Mouse (Mus musculus): ENCODE measurements around the gene Plce1.

The Plce1 gene

GRCm38 (mm10) chr19:38721808-38722207 is 240.9 kb downstream of the Plce1 start:
- no peak for DNase-seq (ENCODE audit: low read depth, low spot score)

- DNase-seq (ENCODE audit: low read depth, low spot score): no peak
Observed at GRCm38 (mm10) chr19:38722982-38723381, 242.1 kb downstream of the Plce1 start.

GRCm38 (mm10) chr19:38723969-38724368 is 243.1 kb downstream of the Plce1 start:
- peak; percentile 52 for DNase-seq (ENCODE audit: low read depth, low spot score)

DNA sequence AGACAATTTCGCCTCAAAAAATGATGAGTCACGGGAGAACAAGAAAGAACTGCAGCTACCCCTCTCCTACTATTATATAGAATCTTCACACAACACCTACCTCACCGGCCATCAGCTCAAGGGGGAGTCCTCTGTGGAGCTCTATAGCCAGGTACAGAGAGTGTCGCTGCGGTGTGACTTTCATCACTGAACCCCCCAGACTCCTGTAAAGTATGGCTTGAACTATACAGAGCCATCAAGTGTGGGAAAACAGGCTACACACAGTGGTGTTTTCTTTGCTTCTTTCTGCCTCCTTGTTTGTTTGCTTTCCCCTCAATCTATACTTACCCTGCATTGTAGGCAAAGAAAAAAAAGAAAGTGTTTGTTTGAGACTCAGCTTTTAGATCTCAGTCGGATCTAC is 247.9 kb downstream of the Plce1 start:
- no peak for DNase-seq (ENCODE audit: low read depth, low spot score)

DNA sequence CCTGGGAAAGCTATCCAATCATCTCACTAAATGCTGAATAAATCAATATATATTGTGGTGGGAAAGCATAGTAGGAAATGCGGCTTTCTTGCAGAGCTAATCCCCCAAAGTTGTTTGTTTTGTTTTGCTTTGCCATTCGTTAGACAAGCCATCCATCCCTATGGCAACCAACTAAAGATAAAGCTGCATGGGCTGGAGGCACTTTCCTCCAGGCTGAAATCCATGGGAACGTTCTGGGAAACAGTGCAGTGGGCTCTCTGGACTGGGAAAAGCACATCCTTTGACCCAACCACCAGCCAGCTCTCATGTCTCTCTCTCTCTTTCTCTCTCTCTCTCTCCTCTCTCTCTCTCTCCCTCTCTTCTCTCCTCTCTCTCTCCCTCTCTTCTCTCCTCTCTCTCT is 248.4 kb downstream of the Plce1 start:
- DNase-seq (ENCODE audit: low read depth, low spot score): no peak

DNA sequence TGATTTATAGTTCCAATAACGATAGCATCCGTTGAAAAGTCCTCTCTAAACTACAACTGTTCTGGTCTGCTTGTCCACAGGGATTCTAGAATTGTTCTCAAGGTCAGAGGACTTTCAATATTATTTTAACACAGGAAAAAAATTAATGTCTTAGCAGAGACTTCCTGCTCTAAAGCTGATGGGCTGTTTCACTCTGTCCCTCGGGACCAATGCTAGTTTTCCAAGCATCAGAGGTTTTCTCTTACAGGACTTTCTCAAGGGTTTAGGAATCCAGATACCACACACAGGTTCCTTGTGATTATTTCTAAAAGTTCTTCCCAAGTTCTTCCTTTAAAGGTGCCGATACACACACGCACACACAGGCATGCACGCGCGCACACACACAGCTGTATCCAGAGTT is 263.6 kb downstream of the Plce1 start:
- DNase-seq (ENCODE audit: low read depth, low spot score): peak; percentile 17

DNA sequence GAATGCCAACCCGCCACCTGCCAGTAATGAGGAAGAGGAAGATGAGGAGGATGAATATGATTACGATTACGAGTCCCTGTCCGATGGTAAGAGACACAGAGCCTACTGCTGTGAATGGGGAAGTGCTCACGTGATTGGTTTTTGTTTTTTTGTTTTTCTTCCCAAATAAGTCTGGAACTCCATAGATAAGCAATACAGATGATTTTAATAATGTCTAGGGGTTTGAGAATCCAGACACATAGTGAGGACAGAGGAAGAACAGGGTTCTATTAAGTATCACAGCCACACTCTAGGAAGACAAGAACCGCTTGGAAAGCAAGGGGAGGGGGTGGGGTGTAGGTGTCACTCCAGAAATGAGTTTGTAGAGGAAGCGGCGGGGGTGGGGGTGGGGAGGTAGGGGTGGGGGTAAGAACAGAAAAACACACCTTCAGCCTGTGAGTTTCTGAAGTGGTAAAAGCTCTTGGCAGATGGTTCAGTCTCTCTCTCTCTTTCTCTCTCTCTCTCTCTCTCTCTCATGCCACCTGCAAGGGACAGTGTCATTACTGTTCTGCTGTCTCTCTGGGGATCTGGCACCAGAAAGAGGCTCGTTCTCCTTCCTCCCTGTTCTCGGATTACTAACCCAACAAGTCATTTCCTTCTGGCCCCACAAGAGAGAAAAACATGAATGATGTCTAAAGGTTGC is 265.0 kb downstream of the Plce1 start:
- DNase-seq (ENCODE audit: low read depth, low spot score): no peak

DNA sequence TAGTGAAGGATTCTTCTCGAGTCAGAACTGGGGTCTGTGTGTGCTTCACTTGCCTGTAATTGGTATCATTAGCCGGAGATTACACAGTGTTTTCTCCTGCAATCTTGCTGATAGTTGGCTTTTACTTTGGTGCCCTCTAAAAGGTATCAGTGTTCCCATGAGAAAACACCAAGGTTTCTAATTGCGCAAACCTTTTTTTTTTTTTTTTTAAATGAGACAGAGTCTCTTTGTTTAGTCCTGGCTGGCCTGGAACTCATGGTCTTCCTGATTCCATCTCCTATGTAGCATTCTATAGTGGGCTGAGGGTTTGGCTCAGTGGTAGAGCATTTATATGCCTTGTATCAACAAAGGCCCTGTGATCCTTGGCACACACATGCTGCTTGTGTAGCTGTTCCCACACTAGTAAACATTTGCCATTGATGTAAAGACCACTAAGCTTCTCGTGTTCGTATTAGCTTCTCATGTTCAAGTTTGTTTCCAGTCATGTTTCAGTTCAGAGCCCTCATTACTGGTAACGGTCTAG is 265.6 kb downstream of the Plce1 start:
- no peak for DNase-seq (ENCODE audit: low read depth, low spot score)

DNA sequence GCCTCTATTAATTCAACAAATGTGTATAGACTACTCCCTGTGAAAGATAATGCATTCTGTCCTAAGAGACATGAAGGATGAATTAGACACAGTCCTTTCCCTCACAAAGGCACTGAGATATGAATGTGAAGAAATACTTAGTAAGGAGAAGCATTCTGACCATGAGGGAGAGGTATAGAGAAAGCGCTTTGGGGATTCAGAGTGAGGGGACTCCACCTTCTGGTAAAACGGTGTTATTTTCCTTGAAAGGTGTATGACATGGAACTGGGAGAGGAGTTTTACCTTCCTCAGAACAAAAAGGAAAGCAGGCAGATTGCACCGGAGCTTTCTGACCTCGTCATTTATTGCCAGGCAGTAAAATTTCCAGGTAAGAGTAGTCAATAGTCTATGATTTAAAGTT is 269.3 kb downstream of the Plce1 start:
- no peak for DNase-seq (ENCODE audit: low read depth, low spot score)

- DNase-seq (ENCODE audit: low read depth, low spot score): no peak
Observed at GRCm38 (mm10) chr19:38757161-38757560, 276.3 kb downstream of the Plce1 start.

DNA sequence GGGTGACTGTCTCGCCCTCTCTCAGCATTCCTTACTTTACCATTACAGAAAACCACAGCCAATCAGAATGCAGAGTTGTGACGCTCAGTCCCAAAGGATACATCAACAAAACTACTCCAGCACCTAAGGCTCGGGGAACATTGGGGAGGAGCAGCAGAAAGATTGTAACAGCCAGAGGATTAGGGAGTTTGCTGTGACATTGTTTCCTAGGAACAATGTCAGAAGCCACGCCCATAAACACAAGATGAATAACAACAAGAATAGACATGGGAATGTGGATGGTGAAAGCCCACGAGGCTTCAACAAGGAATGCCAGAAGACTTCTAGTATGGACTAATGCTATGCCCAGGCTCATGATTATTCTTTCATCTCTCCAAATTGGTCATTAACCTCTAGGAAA is 277.1 kb downstream of the Plce1 start:
- DNase-seq (ENCODE audit: low read depth, low spot score): no peak

GRCm38 (mm10) chr19:38758685-38759472 is 278.0 kb downstream of the Plce1 start:
- peak; percentile 39 for DNase-seq (ENCODE audit: low read depth, low spot score)

DNA sequence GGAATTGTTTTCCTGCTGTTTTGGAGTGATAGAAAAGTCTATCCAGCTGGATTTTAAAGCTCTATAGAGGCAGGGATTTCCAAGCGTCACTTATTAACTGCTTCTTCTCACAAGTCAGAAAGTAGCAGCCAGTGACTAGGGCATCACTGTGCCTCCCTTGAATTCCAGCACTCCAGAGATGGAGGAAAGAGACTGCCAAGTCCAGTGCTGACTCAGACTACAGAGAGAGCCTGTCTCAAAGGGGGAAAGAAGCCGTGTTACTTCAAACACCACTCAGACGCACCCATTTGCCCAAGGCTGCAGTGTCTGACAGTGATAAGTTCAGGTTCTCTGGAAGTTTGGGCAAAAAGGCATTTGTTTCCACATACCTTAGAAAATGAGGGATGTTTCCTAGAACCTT is 279.5 kb downstream of the Plce1 start:
- no peak for DNase-seq (ENCODE audit: low read depth, low spot score)

DNA sequence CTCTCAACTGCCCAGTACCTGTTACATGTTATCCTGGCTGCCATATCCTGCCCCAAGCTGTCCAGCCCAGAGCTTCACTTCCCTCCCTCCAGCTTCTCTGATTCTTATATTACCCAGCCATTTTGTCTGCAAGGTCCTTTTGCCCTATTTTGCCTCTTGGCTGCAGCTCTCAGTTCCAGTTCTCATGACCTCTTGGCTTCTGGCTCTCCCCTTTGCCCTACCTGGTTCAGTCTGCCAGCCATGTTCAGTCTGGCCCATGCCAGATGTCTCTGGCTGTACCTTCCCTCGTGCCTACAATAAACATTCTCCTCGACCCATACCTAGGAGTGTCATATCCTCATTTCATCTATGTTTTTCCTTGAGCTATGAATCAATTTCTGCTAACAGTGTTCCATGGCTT is 285.4 kb downstream of the Plce1 start:
- no peak for DNase-seq (ENCODE audit: low read depth, low spot score)

DNA sequence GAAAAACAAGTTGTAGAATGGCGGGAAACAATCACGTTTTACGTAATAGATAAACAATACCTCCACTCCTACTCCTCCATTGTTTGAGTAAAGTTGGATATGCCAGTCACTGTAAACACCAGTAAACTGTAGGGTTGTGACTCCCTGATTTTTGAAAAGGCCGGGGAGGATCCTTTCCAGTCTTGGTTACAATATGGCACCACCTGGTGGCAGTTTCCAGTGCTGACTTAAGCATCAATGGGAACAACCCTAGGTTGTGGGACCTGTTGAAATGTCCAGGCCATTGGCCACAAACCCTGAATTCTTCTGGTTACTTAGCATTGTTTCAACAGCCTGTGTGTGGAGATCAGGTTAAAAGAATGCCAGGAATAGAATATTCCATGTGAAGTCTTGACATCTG is 294.6 kb downstream of the Plce1 start:
- no peak for DNase-seq (ENCODE audit: low read depth, low spot score)

DNA sequence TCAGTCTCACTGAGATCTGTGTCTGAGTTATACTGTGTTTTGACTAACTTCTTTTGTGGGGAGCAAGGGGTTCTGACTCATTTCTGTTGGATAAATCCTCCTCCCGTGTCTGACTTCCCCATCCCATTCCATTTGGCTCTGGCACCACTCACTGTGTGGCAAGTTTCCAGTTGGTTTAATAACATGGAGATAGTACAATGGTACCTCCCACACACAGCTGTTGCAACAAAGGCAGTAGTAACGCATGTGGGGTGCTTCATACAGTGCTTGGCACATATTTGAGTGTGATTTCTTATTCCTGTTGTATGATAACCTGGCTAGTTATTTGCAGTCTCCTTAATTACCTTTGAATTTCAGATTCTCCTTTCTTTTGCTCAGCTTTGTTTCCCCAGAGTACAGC is 297.9 kb downstream of the Plce1 start:
- DNase-seq (ENCODE audit: low read depth, low spot score): no peak

DNA sequence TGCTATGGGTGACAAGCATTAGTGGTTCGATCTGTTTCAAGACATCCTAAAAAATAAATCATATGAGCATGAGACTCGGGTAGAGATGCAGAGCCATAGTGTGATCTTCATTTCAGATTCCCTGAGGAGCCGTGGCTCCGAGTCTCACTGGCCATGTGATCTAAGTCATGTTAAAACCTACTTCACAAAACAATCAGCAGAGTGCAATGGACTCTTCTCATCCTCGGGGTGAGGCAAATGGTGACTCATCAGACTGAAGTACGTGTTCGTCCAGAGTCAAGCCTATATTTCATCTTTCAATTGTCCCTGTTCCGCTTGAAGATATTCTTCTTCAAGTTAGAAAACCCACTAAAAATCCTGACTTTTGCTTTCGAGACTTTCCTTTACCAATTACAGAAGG is 302.6 kb downstream of the Plce1 start:
- no peak for DNase-seq (ENCODE audit: low read depth, low spot score)

- no peak for DNase-seq (ENCODE audit: low read depth, low spot score)
Observed at GRCm38 (mm10) chr19:38787756-38788155, 306.8 kb downstream of the Plce1 start.

- no peak for DNase-seq (ENCODE audit: low read depth, low spot score)
Observed at GRCm38 (mm10) chr19:38793563-38794045, 312.7 kb downstream of the Plce1 start.

GRCm38 (mm10) chr19:38796546-38796945 is 315.6 kb downstream of the Plce1 start:
- DNase-seq (ENCODE audit: low read depth, low spot score): peak; percentile 74

- no peak for DNase-seq (ENCODE audit: low read depth, low spot score)
Observed at GRCm38 (mm10) chr19:38798291-38798690, 317.4 kb downstream of the Plce1 start.

DNA sequence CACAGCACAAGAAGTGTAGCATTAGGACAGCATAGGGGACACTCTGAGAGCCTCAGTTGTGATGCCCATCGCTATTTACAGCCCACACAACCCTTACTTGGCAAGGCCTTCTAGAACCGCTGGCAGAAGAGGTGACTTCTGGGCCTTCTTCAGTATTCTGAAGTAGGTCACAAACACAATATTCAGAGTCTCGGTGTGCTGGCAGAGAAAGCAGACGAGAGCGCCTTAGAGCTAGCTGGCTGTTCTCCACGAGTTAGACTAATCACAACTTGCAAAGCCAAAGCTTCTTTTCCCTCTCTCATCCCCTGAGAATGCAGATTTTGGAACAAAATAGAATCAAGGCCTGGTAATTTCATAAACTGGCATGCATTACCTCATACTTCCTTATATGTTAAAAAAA is 317.9 kb downstream of the Plce1 start:
- DNase-seq (ENCODE audit: low read depth, low spot score): peak; percentile 74

DNA sequence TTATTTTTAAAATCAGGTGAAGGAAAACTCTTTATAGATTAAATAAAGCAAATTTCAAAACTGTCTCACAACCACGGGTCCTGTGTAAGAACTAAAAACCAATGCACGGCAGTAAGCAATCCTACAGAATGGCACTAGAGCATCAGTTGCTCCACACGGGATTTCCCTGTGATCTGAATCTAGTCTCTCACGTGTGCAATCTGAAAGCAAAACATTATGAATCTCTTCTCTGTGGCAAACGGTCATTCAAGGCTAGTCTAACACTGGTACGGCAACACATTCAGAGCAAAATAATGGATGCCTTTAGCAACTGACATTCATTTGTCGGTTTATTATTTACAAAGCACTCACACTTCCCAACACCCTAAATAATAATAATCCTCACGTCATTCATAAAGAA is 337.3 kb downstream of the Plce1 start:
- no peak for DNase-seq (ENCODE audit: low read depth, low spot score)
